ENCODE assay signal across 13 mouse cellular contexts in genomic region chr9:107674609-107675429, GRCm38 (mm10). TPM values are rescaled to one million over a fixed set of nuclear protein-coding genes. Genes with fewer than 3 reads are reported as not detected.
DNase-seq lines count a peak whose midpoint lies in the region; ATAC-seq lines count a peak whose summit lies in the region.
"Had no signal": no experiment of that assay in that cellular context is flagged by ENCODE, and none has a peak within 500 bp of the region (broad histone marks: within the 10 kb centered on the region; RNA-seq: fewer than 3 reads in every experiment).

No protein-coding gene starts in this region.

- no peak for ATAC-seq in embryonic facial prominence, embryonic 12.5 days (ENCODE audit: insufficient number of reproducible peaks, insufficient read depth, low FRiP score, low TSS enrichment)
- peak; percentile 84 for ATAC-seq in liver, embryonic 15.5 days (ENCODE audit: insufficient read depth)

- peaks cover 32% of the 10 kb centered on the region for H3K27me3 ChIP-seq in embryonic facial prominence, embryonic 12.5 days
- peaks cover 77% of the 10 kb centered on the region for H3K27me3 ChIP-seq in liver, embryonic 15.5 days

- no peaks in the 10 kb centered on the region for H3K9me3 ChIP-seq in embryonic facial prominence, embryonic 12.5 days
- no peaks in the 10 kb centered on the region for H3K9me3 ChIP-seq in liver, embryonic 15.5 days (replicated peaks)
- H3K9me3 ChIP-seq: forebrain, embryonic 15.5 days; heart, embryonic 10.5 days had no signal

- 58% methylated on average over 9 of the region's 9 CpGs for WGBS in embryonic facial prominence, embryonic 12.5 days
- 50% methylated on average over 9 of the region's 9 CpGs for WGBS in liver, embryonic 15.5 days (ENCODE audit: insufficient replicate concordance)

- no peak overlapping the region for H3K4me3 ChIP-seq in embryonic facial prominence, embryonic 12.5 days
- no peak overlapping the region for H3K4me3 ChIP-seq in liver, embryonic 15.5 days (replicated peaks)

- no peak overlapping the region for H3K9ac ChIP-seq in embryonic facial prominence, embryonic 12.5 days
- no peak overlapping the region for H3K9ac ChIP-seq in liver, embryonic 15.5 days
- H3K9ac ChIP-seq: forebrain, embryonic 15.5 days had no signal

- peaks cover 19% of the 10 kb centered on the region for H3K4me1 ChIP-seq in embryonic facial prominence, embryonic 12.5 days
- peaks cover 26% of the 10 kb centered on the region for H3K4me1 ChIP-seq in liver, embryonic 15.5 days (replicated peaks)

- H3K4me2 ChIP-seq in embryonic facial prominence, embryonic 12.5 days (replicated peaks): peak overlapping the region; percentile 57
- H3K4me2 ChIP-seq in liver, embryonic 15.5 days: no peak overlapping the region

- peak; percentile 83 for DNase-seq in kidney, adult 11 months
- DNase-seq in kidney, postnatal 10 days: no peak
- peak; percentile 72 for DNase-seq in kidney, adult 9 months
- DNase-seq in layer of hippocampus, postnatal 25 days (ENCODE audit: extremely low spot score in 1 of 2, low spot score in 1 of 2): no peak
- DNase-seq in cerebellum, adult 8-10 months: no peak
- DNase-seq: heart, postnatal 4 days; right cerebral cortex, adult 18-20 months had no signal

- no peaks in the 10 kb centered on the region for H3K36me3 ChIP-seq in embryonic facial prominence, embryonic 12.5 days
- no peaks in the 10 kb centered on the region for H3K36me3 ChIP-seq in liver, embryonic 15.5 days (replicated peaks)
- H3K36me3 ChIP-seq: forebrain, embryonic 15.5 days; heart, embryonic 10.5 days had no signal

- H3K27ac ChIP-seq in embryonic facial prominence, embryonic 12.5 days: no peak overlapping the region
- peak overlapping the region; percentile 56 for H3K27ac ChIP-seq in liver, embryonic 15.5 days (replicated peaks)
- H3K27ac ChIP-seq: forebrain, embryonic 15.5 days; heart, embryonic 10.5 days had no signal

RNA-seq across cellular contexts. Expression of gene Gnat1, which starts 4.7 kb away (rescaled TPM):
- polyA plus RNA-seq in embryonic facial prominence, embryonic 12.5 days (2016; fragmentation: Nextera tagmentation; extraction: Ambion mirVana): 1.4 and 3.0 TPM in 2 replicates
- 1.2 and 1.3 TPM in 2 replicates for polyA plus RNA-seq in liver, embryonic 15.5 days (2015; fragmentation: Nextera tagmentation; extraction: Ambion mirVana)
- total RNA-seq in layer of hippocampus, postnatal 25 days (2021): not detected
- total RNA-seq: gastrocnemius, adult 8-10 months; heart, postnatal 4 days had no signal
- polyA plus RNA-seq: spleen, adult 2 months had no signal

RNA-seq across cellular contexts. Expression of gene Slc38a3, which starts 5.5 kb away (rescaled TPM):
- polyA plus RNA-seq in embryonic facial prominence, embryonic 12.5 days (2016; fragmentation: Nextera tagmentation; extraction: Ambion mirVana): 8.2 and 8.3 TPM in 2 replicates
- 35.0 and 50.9 TPM in 2 replicates for polyA plus RNA-seq in liver, embryonic 15.5 days (2015; fragmentation: Nextera tagmentation; extraction: Ambion mirVana)
- 10 to 100 TPM; 57.8 to 66.2 TPM for total RNA-seq in layer of hippocampus, postnatal 25 days (2021)

RNA-seq across cellular contexts. Expression of gene Sema3f, which starts 35.5 kb away (rescaled TPM):
- polyA plus RNA-seq in embryonic facial prominence, embryonic 12.5 days (2016; fragmentation: Nextera tagmentation; extraction: Ambion mirVana): 52.4 and 53.1 TPM in 2 replicates
- polyA plus RNA-seq in liver, embryonic 15.5 days (2015; fragmentation: Nextera tagmentation; extraction: Ambion mirVana): 0.76 and 0.92 TPM in 2 replicates
- total RNA-seq in layer of hippocampus, postnatal 25 days (2021): 1 to 10 TPM; 2.9 to 4.2 TPM

RNA-seq across cellular contexts. Expression of gene Gnai2, which starts 39.7 kb away (rescaled TPM):
- 439 and 443 TPM in 2 replicates for polyA plus RNA-seq in embryonic facial prominence, embryonic 12.5 days (2016; fragmentation: Nextera tagmentation; extraction: Ambion mirVana)
- polyA plus RNA-seq in liver, embryonic 15.5 days (2015; fragmentation: Nextera tagmentation; extraction: Ambion mirVana): 162 and 167 TPM in 2 replicates
- total RNA-seq in layer of hippocampus, postnatal 25 days (2021): 100 to 1,000 TPM; 208 to 223 TPM

Comparison
In these comparisons a context has a peak if more than half of its experiments do, and no peak if none do; other contexts are left out.
1. DNase-seq: peak in kidney, adult 11 months (single experiment) and kidney, adult 9 months (single experiment); none in kidney, postnatal 10 days (single experiment), layer of hippocampus, postnatal 25 days (0 of 2) and cerebellum, adult 8-10 months (single experiment).
2. RNA of gene Sema3f, which starts 35.5 kb away (polyA plus RNA-seq): 52.4 to 53.1 TPM in embryonic facial prominence, embryonic 12.5 days; 0.76 to 0.92 TPM in liver, embryonic 15.5 days; every median in the first group is over 10 times any median in the second.